Mouse (Mus musculus): ENCODE data around the gene Bicd2. TPM values are rescaled to one million over a fixed set of nuclear protein-coding genes. Genes with fewer than 3 reads are reported as not detected.

The Bicd2 gene
- total RNA-seq (2021), result 10 to 100 TPM; 33.5 to 35.9 TPM
- long read RNA-seq, experiment 1, full-length matches to known transcripts, result 13 of 19 reads
- long read RNA-seq, experiment 1, partial matches to known transcripts, result 3 of 19 reads
- long read RNA-seq, experiment 1, other reads (novel, unspliced or antisense), result 3 of 19 reads
- long read RNA-seq, experiment 2, full-length matches to known transcripts, result 62 of 82 reads
- long read RNA-seq, experiment 2, partial matches to known transcripts, result 11 of 82 reads
- long read RNA-seq, experiment 2, other reads (novel, unspliced or antisense), result 9 of 82 reads

DNA sequence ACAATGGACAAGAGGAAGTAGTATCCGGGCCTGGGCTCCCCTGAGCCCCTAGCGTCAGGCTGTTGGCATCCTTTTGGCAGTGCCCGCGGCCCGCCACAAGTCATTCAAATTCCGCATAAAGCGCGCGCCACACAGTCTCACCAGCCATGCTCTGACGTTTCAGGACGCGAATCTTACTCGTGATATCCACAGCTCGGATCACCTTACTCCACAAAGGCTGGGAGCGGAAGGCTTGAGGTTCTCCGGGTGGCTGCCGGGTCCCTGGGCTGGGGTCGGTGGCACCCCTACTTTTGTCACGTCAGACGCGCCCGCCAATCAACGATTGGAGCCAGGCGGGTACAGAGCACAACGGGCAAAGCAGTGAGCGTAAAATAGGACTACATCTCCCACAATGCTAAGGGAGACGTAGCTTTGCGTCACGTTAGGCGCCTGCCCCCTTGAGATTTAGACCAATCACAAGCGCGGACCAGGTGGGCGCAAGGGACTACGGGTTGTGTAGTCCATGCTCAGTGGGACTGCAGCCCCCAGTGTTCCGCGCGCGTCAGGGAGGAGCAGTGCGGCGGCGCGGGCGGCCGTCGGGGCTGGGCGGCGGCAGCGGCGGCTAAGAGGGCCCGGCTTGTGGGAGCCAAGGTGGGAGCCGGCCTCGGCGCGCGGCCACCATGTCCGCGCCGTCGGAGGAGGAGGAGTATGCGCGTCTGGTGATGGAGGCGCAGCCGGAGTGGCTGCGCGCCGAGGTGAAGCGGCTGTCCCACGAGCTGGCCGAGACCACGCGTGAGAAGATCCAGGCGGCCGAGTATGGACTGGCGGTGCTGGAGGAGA is at the start of gene Bicd2:
TSS of gene Bicd2 (plus strand) at position 574 of the 819 bp plus-strand sequence.
- peak; percentile 73 to 88 for DNase-seq (ENCODE audit: low spot score in 2 of 2)

DNA sequence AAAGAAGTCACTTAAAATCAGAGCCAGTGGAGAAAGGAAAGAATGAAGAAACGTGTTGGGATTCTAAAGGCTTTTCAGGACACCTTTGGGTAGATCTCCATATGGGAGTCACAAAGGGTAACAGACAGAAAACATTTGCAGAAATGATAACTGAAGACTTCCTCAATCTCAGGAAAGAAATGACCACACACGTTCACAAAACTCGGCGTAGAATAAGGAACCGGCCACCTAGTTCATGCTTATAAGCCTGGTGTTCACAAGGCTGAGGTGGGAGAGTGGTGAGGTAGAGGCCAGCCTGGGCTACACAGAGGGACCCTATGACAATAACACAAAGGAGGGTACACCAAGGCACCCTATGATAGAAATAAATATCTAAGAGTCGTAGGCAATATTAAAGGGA is 49.4 kb upstream of the Bicd2 start:
- no peak for DNase-seq (ENCODE audit: low spot score in 2 of 2)

- no peak for DNase-seq (ENCODE audit: low spot score in 2 of 2)
These were observed 47.3 kb upstream of the Bicd2 start for GRCm38 (mm10) chr13:49294108-49294507.

DNA sequence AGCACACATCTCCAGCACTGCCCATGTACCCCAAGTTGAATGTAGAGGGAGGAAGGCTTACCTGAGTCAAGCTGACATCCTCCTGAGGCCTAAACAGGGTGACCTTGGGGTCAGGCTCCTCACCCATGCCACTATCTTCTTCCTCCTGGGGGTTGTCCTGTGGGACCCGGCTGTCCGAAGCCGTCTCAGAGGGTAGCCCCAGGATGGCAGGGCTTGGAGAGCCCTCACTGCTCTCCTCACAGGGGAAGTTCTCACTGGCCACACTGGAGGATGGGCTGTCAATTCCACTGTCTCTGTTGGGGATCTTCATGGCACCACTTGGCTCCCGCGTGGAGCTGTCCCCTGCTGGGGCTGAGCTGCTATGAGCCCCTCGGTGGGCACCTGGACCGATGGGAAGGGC is 45.1 kb upstream of the Bicd2 start:
- no peak for DNase-seq (ENCODE audit: low spot score in 2 of 2)

- no peak for DNase-seq (ENCODE audit: low spot score in 2 of 2)
These were observed 42.6 kb upstream of the Bicd2 start for GRCm38 (mm10) chr13:49298514-49299381.

GRCm38 (mm10) chr13:49300771-49301170 is 40.6 kb upstream of the Bicd2 start:
- DNase-seq (ENCODE audit: low spot score in 2 of 2), result no peak

DNA sequence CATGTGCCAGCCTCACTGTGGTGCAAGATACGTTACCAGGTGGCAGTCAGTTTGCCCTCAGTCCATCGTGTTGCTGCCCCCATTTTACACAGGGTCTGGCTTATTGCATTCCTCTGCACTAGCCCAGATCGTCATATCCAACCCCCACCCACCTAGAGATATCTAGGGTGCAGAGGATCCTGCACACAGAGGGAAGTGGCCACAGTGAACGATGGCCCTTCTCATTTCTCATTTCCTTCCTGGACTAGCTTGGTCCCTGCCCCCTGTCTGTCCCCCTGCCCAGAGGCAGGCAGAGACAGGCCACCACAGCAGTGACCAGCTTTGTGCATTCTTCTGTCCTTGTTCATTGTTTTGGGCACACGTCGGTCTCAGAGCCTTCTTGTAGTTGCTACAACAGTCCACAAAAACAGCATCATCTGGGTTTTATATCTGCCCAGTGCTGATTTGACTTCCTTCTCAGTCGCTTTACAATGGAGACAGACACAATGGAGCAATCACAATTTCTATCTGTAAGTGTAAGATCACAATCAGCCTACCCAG is 34.5 kb upstream of the Bicd2 start:
- DNase-seq (ENCODE audit: low spot score in 2 of 2), result no peak

- no peak for DNase-seq (ENCODE audit: low spot score in 2 of 2)
These were observed 33.9 kb upstream of the Bicd2 start for GRCm38 (mm10) chr13:49307311-49307969.

GRCm38 (mm10) chr13:49308206-49308605 is 33.2 kb upstream of the Bicd2 start:
- no peak for DNase-seq (ENCODE audit: low spot score in 2 of 2)

DNA sequence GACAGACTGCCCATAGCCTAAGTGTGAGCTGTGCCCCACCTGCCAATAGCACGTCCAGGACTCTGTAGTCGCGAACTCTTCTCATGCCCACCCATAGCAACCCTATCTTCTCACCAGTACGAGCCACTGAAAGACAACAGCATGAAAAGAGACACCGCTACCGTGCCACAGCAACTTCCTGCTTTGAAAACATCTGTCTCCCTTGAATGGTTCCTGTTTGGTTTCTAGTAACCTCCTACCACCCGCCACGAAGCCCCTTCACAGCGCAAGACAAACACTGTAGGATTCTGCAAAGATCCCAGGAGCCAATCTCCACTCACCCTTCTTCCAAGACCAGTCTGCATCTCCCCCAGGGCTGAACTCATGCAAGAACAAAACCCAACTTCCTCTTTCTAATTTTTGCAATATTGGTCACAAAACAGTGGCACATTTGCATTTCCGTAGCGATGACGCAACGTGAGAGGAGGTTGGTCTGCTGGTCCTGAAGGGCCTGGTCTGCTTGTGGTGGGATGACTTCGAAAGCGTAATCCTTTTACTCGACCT is 32.5 kb upstream of the Bicd2 start:
- DNase-seq (ENCODE audit: low spot score in 2 of 2), result no peak

DNA sequence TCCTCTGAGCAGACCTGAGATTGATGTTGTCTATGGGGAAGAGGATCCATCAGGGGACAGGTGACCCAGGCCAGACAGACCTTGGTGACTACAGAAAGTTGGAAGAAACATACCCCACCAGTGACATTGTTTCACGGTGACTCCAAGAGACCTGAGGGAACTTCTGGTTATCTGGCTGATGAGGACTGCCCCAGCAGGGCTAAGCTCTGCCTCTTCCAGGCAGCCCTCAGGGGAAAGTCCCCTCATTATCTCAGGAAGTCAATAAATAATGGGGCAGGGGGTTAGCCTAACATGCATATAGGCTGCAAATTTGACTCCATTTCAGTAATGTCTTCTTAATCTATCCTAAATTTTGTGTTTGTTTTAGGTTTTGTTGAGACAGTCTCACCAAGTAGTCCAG is 31.9 kb upstream of the Bicd2 start:
- DNase-seq (ENCODE audit: low spot score in 2 of 2), result no peak

DNA sequence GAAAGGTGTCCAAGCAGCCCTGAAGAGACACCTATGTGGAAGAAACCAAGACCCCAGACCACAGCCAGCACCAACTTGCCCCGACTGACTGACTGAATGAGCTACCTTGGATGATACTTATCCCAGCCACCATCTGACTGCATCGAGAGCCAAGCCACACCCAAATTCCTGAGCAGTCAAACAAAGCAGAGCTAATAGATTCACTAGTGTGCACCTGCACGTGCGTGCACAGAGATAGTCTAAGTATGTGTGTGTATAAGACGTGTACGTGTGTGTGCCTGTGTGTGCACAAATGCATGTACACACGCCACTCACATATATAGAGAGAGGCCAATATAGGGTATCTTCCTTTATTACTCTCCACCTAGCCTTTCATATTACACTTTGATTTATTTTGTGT is 29.7 kb upstream of the Bicd2 start:
- no peak for DNase-seq (ENCODE audit: low spot score in 2 of 2)

DNA sequence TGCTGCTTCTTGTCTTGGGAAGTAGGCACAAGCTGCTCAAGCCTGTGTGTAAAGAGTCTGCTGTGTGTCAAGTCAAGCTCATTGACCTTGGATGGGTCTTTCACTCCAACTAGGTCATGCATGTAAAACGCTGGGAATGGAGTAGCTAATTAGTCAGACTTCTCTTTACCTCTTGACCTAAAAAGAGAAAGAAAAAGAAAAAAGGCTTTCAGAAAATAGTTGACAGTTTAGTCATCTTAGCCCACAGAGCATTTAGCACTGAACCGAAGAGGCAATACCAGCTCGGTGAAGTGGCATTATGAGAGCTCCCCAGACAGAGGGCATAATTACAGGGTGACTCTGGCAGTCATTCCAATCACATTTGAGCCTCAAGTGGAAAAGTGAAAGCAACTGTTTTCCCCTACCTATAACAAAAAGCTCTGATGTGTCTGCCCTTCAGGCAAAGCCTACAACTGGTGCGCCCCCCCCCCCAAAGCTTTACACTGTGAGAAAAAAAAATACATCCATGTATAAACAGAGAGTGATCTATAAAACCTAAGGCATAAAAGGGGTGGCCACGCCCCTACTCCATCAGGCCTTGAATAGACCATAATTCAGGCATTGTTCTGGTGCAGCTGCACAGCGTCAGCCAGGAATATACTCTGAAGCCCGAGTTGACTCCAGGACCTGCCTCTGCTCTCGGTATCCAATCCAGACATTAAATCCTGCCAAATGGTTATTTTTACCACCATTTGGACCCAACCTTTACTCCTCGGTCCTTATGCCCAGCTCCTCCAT is 24.8 kb upstream of the Bicd2 start:
- no peak for DNase-seq (ENCODE audit: low spot score in 2 of 2)

DNA sequence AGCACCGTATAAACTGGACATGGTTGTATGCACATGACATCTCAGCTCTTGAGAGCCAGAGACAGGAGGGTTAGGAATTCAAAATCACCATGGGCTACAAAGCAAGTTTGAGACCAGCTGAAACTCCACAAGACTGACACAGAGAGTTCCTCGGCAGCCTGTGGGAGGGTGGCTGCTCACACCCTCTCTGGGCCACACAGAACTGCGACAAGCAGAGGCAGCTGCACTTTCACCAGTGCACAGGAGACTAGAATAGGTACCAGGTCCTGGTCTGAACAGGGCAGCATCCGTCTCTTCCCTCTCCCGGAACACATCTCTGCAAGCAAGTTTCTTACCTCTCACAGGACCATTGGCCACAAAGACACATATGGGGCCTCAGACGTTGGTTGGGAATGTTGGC is 23.9 kb upstream of the Bicd2 start:
- DNase-seq (ENCODE audit: low spot score in 2 of 2), result no peak

- no peak for DNase-seq (ENCODE audit: low spot score in 2 of 2)
These were observed 23.5 kb upstream of the Bicd2 start for GRCm38 (mm10) chr13:49317914-49318313.

DNA sequence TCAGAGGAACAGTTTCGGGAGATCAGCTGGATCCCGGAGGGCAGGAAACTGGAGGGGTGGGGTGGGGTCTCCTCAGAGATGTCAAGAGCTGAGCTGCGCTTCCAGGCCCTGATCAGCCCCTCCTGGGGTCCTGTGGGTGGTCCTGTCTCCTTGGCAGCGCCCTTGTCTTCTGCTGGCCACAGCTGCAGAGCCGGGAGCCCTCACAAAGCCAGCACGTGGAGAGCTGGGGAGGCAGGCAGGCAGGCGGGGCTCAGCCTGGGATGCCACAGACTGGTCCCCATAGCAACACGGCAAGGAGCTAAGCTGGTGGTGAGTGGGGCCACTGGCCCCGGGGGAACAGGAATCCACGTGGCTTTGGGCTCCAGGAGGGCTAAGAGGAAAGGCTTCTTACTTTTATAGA is 21.3 kb upstream of the Bicd2 start, which contains the start of gene Fgd3:
TSS of gene Fgd3 (minus strand) at position 272 of the 400 bp plus-strand sequence.
- DNase-seq (ENCODE audit: low spot score in 2 of 2), result no peak

GRCm38 (mm10) chr13:49320514-49320913 is 20.9 kb upstream of the Bicd2 start:
- no peak for DNase-seq (ENCODE audit: low spot score in 2 of 2)

DNA sequence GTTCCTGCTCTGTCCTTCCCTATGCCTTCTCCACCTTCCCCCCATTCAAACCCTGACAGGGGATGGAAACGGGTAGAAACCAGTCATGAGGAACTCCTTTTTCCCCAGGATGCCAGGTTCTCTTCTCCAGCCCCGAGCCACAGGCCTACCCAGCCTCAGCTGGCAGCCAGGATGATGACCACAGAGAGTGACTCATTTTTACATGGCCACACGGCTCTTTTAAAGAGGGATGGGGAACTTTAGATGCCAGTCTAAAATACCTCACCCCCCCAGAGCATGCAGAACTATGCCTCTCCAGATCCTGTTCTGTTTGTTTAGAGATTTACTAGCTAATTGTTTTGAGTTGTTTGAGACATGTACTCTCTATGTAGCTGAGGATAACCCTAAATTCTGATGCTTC is 19.9 kb upstream of the Bicd2 start:
- DNase-seq (ENCODE audit: low spot score in 2 of 2), result no peak

DNA sequence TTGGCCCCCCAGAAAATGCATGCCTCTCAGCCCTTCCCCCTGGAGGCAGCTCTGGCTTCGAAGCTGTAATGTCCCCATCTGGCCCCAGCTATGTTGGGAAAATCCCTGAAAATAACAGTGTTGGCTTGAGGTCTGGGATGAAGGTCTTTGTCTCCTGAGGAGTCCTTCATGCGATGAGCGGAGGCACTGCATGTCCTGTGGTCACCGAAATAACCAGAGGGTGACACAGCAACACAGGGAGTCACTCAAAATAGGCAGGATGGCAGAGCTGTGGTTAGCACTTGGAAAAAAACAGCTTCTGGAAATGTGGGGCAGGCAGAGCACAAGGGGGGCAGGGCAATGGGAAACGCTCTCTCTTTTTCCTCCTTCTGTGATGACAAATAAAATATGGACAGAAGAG is 19.2 kb upstream of the Bicd2 start:
- no peak for DNase-seq (ENCODE audit: low spot score in 2 of 2)

- no peak for DNase-seq (ENCODE audit: low spot score in 2 of 2)
These were observed 18.6 kb upstream of the Bicd2 start for GRCm38 (mm10) chr13:49322739-49323138.
